Mouse (Mus musculus) cortical plate, adult 2 months (tissue): Measurements from ENCODE around the gene Gcsh. TPM values are rescaled to one million over a fixed set of nuclear protein-coding genes. Genes with fewer than 3 reads are reported as not detected.
A peak's percentile ranks its signal among the peaks of the same experiment; 100 is the strongest.

Experiments
- H3K27ac ChIP-seq: fragments of 200-500 bp; 2 replicates; pipeline ENCODE4 v1.5.1; 2012; ENCODE audit warnings: low read length, control low read depth, inconsistent platforms; ENCODE audit not compliant: insufficient read depth
- H3K4me1 ChIP-seq: fragments of 200-500 bp; 2 replicates; pipeline ENCODE4 v1.6.1; 2011; ENCODE audit warnings: low read length; ENCODE audit not compliant: control insufficient read depth, insufficient read depth
- H3K4me3 ChIP-seq: fragments of 200-500 bp; 2 replicates; pipeline ENCODE4 v1.5.1; 2011; ENCODE audit warnings: mild to moderate bottlenecking, low read length, control low read depth; ENCODE audit not compliant: insufficient read depth
- CTCF ChIP-seq: fragments of 200-500 bp; IDR thresholded peaks from 2 replicates; pipeline ENCODE4 v1.5.1; 2011; ENCODE audit warnings: mild to moderate bottlenecking, control low read depth, low read length; ENCODE audit not compliant: insufficient read depth; ENCODE audit errors: extremely low read depth
- POLR2A ChIP-seq: fragments of 200-500 bp; IDR thresholded peaks from 2 replicates; pipeline ENCODE4 v1.6.1; 2011; ENCODE audit warnings: mild to moderate bottlenecking, low read length, control low read depth; ENCODE audit not compliant: insufficient read depth; ENCODE audit errors: extremely low read depth
- polyA plus RNA-seq: library from polyadenylated mRNA; depleted of rRNA; stranded (reverse); fragments of >200 nt; gene quantifications from 2 replicates; pipeline ENCODE4 v1.2.3, GENCODE M21; 2012; rRNA removed

Gcsh gene
- 77.6 and 84.2 TPM in 2 replicates for polyA plus RNA-seq

DNA sequence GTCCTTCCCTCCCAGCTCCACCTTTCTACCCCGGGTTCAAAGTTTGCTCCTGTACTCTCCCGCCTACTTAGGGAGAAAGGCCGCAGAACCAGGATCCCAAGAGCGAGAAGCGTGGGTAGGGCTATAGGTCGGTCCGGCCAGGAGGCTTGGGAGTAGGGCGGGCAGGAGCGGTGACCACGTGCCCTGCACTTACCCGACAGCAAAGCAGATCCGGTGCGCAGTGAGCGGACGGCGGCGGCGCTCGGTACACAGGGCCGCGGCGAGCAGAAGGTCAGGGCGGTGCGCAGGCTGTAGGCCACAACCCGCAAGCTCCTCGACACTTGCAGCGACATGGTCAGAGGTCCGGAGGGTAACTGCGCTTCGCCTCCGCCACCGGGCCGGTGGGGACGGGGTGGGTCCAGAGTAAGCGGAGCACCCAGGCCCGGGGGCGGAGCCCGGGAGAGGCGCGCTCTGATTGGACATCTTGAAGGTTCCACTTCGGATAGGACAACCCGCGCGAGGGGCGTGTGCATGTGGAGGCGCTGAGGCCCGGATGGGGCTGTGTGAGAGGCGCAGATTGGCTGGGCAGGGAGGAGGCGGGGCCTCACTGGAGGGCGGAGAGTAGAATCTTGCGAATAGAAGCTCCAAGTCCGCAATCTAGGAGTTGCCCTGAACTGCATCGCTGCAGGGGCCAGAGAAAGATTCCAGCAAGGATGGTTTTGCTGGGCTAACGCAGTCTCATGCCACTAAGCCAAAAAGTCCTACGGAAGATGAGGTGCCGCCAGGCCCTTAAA lies at the start of gene Gcsh:
TSS of gene Gcsh (minus strand) at position 443 of the 773 bp plus-strand sequence.
- H3K4me3 ChIP-seq, result peak within 1 kb of the TSS; percentile 82
- no peaks in the 10 kb centered on the region for H3K4me1 ChIP-seq

DNA sequence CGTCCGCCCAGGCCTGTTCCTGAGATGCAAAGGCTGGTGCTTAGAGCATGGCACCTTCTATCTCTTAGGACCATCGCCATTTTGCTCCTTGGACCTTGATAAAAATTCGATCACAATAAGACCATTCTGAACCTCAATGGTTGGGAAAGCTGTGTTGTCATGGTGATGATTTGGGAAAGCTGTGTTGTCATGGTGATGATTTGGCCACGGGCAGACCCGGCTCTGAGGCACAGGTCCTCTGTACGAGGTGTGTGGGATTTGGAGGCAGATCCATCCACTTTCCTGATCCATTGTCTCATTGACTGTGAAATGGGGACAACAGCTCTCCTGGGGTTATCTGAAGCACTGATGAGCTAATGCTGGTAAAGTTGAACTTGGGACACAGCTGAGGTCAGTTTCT lies 46.5 kb upstream of the Gcsh start:
- no peak for TF ChIP-seq CTCF
- no peak for TF ChIP-seq POLR2A
- H3K4me3 ChIP-seq, result no peak overlapping the region
- no peak overlapping the region for H3K27ac ChIP-seq
- no peaks in the 10 kb centered on the region for H3K4me1 ChIP-seq

More for the DNA sequence above, at the start of gene Gcsh:
- 0 out of 2 replicates have a peak within 1 kb of the TSS, but pooled peaks have one; percentile 8 for H3K27ac ChIP-seq
- no peak for TF ChIP-seq CTCF
- peak; percentile 95 for TF ChIP-seq POLR2A

DNA sequence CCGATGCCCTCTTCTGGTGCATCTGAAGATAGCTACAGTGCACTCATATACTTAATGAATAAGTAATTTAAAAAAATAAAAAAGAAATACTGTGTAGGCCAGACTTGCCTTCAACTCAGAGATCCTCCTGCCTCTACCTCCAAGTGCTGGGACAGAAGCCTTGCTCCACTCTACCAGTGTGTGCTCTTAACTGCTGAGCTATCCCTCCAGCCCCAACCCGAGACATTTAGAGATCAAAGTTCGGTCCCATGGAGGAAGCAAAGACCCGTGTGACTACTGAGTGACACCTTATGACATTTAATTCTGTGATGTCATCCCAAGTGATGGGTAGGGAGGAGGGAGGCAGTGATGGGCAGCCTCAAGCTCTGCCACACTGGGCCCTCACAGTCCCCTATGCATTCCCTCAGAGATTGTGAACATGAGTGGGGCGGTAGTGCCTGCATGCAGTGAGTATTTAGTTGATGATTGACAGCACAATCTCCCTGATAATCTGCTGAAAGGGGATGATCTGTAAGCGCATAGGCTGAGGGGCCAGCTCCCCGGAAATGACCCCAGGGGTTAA lies 44.1 kb upstream of the Gcsh start:
- TF ChIP-seq CTCF (no peak), POLR2A (no peak)
- Histone ChIP-seq H3K27ac (no peak overlapping the region), H3K4me1 (no peaks in the 10 kb centered on the region), H3K4me3 (no peak overlapping the region)

DNA sequence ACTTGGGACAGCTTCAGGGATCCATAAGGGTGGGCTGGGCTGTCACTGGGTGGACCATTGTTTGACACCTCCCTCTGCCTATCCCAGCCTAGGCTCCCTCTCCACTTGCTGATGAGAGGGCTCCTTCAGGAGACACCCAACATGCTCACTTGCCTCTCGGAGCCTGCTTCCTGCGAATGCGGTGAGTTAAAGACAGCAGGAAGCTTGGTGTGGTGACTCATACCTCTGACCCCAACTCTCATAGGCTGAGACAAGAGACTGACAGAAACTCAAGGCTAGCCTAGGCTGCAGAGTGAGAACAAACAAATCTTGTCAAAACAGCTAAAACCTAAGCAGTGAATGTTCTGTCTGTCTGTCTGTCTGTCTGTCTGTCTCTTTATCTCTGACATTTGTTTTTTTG lies 40.1 kb upstream of the Gcsh start:
- Histone ChIP-seq H3K4me1 (no peaks in the 10 kb centered on the region), H3K4me3 (no peak overlapping the region), H3K27ac (no peak overlapping the region)
- no peak for TF ChIP-seq CTCF
- TF ChIP-seq POLR2A, result no peak

DNA sequence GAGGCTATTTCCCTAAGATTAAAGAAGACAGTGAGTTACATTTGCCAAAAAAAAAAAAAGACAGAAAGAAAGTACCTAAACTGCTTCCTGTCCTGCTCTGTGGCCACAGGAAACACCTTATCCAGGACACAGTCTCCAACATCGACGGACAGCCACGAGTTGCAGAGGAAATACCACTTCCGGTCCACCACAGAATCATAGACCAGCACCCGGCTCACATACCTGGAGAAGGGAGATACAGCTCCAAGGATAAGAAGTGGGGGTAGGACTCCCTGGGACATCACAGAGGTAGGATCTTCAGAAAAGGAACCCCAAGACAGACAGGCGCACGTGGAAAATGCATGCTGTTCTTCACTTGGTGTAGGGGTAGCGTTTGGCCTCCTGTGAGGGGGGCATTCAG lies 39.3 kb upstream of the Gcsh start:
- H3K4me3 ChIP-seq, result no peak overlapping the region
- TF ChIP-seq CTCF (no peak), POLR2A (no peak)
- H3K4me1 ChIP-seq, result no peaks in the 10 kb centered on the region
- H3K27ac ChIP-seq, result no peak overlapping the region

DNA sequence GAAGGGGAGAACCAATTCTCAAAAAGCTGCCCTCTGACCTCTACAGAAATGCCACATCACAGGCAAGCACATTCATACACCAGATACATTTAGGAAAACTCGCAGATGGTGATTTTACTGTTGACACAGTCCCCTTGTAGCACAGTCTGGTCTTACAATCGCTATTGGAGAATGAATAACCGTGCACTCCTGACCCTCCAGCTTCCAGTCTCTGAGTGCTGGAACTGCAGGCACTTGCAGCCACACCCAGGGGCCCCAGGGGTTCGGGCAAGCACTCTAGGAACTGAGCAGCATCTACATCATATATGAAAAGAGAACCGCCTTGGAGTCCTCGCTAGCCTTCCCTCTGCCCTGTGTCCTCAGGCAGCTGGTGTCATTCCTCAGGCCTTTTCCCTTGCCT lies 38.1 kb upstream of the Gcsh start:
- no peak overlapping the region for H3K4me3 ChIP-seq
- TF ChIP-seq CTCF (no peak), POLR2A (no peak)
- H3K27ac ChIP-seq, result no peak overlapping the region
- H3K4me1 ChIP-seq, result no peaks in the 10 kb centered on the region

DNA sequence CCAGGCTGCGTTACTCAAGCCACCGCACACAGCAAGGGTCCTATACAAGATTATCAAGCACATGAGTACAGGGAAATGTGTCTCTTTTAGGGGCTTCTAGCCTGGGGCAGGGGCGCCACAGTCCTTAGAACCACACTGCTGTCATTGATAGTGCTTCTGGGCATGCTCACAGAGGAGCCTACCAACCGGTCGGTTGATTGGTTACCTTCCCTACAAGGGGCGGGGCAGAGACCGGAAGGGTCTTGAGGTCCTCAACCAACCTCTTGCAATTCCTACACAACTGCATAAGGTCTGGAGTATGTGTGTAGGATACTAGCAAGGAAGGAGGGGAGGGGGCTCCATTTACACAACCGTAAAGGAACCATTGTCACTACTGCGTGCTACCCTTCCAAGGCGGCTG lies 35.3 kb upstream of the Gcsh start:
- TF ChIP-seq POLR2A, result no peak
- TF ChIP-seq CTCF, result no peak
- Histone ChIP-seq H3K27ac (no peak overlapping the region), H3K4me1 (no peaks in the 10 kb centered on the region), H3K4me3 (no peak overlapping the region)

DNA sequence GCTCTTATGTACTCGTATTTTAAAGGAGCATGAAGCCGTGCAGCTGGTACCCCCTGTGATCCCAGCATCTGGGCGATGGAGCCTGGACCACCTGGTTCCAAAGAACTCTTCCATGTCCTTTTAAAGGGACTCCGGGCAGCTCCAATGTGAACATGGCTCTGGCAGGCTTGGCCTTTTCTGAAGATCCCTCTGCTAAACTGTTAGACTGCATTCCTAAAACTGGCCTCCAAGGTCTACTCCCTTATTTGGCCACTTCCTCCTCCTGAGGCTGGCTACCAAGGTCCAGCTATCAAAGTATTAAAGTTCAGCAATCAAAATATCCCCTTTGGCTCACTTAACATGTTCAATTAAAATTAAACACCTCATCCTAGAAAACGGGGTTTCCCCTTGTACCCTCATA lies 34.3 kb upstream of the Gcsh start:
- Histone ChIP-seq H3K4me1 (no peaks in the 10 kb centered on the region), H3K4me3 (no peak overlapping the region), H3K27ac (no peak overlapping the region)
- TF ChIP-seq CTCF (no peak), POLR2A (no peak)

DNA sequence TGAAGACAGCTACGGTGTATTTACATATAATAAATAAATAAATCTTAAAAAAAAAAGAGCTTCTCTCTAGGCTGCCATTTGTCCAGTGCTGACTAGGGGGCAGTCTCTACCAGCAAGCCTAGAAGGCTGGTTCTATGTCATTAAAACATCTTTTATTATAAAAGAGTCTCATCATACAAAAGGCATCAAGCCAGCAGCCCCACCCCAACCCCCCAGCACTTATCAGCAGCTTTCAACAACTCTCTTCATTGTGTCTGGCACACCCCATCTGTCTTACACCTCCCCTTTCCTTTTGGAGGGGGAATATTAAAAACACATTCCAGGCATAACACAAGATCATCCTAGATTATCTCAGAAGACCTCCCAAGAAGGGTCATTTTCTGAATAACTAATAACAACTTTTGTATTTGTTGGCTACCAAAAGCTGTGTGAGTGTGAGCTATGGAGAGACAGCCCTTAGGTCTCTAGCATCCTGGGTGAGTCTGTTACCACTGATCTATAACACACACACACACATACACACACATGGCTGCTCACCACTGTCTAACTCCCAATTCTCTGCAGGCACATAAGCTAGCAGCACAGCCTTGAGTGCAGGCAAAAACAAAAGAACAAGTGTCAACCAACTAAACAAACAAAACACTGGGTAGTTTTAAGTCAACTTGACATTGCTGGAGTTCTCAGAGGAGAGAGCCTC lies 29.1 kb upstream of the Gcsh start:
- TF ChIP-seq CTCF (no peak), POLR2A (no peak)
- Histone ChIP-seq H3K27ac (no peak overlapping the region), H3K4me1 (no peaks in the 10 kb centered on the region), H3K4me3 (no peak overlapping the region)
